Mouse (Mus musculus) cerebral cortex, adult 2 months (tissue): ENCODE results near the gene Vps54.

Experiments
- WGBS: fragments of 180-500 bp; shearing (Covaris S2); methylation state at CpG from one replicate; pipeline ENCODE4 v1.1.7; 2018; 5-methylcytosine and 5-hydroxymethylcytosine counted together

The Vps54 gene

DNA sequence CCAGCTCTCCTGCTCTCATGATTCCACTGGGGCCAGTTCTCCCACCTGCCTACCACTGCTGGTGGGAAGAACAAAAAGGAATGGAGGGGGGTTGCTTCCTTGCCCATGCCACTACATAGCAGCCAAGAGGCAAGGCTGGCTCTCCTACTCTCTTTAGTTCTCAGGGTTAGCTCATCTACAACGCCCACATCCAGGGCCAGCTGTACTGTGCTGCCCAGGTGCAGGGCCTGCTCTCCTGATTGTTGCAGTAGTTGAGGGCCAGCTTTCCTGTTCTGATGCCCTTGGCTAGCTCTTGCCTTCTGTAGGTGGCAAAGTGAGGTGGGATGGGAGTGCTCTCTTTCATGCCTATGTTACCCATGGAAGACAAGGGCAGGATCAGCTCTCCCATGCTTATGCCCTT, 8.9 kb downstream of the Vps54 start:
- WGBS = 93% methylated on average over 1 of the region's 1 CpGs

DNA sequence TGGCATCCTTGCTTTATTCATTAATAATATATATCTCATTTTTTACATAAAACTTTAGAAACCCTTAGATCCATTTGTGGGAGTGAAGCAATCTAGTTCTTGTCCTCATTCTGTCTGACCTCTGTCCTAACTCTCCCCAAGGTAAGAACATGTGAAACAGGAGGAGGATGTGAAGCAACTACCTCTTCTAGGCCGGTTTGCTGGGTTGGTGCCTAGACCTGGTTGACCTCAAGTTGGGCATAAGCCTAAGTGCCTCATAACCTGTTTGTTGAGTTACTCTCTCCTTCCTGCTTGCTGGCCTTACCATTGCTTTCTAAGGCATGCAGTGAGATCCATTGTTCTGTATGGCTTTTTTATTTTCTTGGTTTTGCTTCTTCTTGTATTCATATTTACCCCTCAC, 11.3 kb downstream of the Vps54 start:
- WGBS = 76% methylated on average over 1 of the region's 1 CpGs

DNA sequence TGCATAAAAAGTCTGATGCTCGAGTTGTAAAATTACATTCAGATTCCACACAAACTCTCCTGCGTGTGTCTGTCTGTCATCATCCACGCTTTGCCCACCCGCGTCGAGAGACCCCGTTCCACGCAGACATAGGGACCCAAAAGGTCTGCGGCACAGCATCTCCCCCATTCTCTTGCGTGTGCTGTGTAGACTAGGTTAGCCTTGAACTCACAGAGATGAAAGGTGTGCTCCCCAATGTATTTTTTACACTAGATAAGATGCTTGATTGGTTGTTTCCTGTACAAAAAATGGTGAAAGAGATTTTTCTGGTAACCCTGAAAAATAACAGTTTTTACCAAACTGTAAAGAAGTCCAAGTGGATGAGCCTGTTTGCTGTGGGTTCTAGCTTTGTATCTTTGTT, 19.5 kb downstream of the Vps54 start:
- 98% methylated on average over 10 of the region's 10 CpGs for WGBS

DNA sequence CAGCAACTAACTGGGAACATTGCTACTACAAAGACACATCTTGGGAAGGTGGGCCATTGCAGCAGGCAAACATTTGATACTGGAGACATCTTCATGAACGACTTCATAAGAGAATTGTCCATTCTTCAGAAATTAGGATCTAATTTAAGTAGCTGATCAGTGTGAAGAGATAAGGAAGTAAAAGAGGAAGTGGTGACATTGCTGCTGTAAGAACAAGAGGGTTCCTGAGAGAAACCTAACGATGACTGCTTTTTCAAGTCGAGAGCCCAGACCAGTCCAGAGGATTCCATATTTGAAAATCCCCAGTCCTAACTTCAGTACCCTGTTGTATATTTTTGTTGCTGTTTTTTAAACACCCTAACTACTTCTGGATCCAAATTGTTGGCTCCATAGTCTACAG, 26.3 kb downstream of the Vps54 start:
- WGBS = 90% methylated on average over 3 of the region's 3 CpGs

DNA sequence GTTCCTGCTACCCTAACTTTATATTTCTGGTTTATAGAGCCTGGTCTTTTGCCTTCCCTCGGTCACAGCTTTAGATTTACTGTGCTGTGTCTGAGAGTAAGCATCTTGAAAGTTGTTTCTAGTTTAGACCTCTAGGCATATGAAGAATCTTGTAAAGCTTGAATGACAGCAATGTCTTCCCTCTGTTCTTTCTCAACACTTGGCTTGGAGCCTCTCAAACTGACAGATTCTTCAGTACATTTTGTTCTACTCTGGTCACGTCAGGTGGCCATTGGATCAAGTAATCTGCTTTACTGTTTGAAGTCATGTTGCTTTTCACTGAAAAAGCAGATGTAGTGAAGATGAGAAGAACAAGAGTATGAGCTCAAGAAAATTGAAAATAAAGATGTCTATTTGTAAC, 37.1 kb downstream of the Vps54 start:
- WGBS = 83% methylated on average over 2 of the region's 2 CpGs

DNA sequence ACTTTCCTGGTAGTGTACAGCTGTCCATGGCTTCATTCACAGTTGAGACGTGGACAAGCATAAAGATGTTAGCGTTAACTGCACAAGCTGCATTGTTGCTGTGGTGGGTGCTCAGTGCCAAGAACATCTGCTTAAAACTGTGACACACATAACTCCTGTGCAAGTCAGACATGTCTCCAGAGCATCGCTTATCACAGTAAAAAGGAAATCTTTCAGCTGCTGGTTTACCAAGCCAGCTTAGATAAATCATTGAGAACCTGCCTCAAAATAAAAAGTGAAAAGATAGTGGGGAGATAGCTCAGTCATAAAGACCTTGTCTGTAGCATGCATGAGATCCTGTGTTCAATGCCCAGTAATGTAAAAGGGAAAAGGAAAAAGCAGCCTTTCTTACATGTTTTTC, 47.3 kb downstream of the Vps54 start:
- 64% methylated on average over 3 of the region's 3 CpGs for WGBS

DNA sequence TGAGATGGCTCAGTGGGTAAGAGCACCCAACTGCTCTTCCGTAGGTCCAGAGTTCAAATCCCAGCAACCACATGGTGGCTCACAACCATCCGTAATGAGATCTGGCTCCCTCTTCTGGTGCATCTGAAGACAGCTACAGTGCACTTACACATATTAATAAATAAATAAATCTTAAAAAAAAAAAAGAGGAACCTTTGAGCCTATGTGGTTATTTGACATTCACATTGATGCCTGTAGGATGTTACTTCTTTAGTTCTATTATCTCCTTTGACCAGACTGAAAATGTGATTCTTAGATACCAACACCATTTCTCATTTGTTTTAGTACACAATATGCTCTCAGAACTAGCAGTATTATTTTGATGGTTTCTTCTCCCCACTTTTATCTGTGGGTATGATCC, 49.1 kb downstream of the Vps54 start:
- 99% methylated on average over 2 of the region's 2 CpGs for WGBS

DNA sequence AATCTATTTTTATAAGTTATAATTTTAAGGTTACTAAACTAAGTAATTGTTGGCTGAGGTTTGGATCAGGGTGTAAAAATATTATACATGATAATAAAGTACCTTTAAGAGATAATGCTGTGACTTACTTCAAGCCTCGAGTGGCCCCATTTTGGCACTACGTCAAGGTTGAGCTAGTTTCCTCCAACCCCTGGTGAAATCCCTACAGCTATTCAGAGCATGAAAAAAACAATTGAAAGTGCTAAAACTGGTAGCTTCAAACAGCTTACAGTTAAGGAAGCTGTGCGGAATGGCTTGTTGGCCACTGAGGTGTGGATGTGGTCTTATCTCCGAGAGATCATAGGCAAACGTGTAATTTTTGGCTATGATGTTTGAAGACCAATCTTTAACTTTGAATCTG, 56.4 kb downstream of the Vps54 start:
- WGBS = 86% methylated on average over 5 of the region's 5 CpGs

DNA sequence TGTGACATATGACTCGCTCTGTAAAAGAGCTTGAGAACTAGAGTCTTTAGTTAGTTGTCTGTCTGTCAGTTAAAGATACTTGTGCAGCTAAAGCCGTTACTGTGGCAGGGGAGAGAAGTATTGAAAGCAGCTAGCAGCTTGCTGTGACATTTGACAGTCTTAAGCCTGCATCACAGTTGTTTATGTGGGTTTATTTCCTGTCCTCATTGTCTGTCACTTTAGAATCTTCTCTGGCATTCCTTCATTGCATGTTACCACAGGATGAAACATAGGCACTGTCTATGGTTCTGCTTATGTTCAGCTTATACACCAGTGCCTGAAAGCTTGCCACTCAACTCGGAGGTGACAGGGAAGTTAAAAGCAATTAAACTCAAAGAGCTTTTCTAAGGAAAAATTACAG, 64.5 kb downstream of the Vps54 start:
- WGBS = 70% methylated on average over 3 of the region's 3 CpGs

DNA sequence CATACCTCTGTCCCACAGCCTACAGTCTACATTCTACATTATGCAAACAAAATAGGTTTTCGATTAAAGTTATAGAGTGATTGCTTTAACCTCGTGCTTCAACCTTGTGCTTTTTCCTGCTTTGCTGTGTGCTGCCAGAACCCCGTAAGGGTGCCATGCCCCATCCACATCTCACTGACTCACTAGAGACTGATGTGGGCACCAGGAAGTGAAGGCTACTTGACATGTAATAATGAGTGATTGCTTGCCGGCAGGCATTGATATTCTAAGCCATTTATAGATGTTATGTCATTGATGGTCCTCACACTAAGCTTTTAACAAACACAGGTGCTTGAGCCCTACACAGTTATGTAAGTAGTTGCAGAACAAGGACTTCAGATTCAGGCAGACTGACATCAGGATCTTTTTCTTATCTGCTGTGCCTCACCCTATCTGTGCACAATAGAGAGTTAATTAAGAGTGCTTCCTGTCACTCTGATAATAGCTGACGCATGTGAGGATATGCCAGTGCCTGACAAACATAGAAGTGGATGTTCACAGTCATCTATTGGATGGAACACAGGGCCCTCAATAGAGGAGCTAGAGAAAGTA, 68.1 kb downstream of the Vps54 start:
- WGBS = 82% methylated on average over 5 of the region's 5 CpGs

DNA sequence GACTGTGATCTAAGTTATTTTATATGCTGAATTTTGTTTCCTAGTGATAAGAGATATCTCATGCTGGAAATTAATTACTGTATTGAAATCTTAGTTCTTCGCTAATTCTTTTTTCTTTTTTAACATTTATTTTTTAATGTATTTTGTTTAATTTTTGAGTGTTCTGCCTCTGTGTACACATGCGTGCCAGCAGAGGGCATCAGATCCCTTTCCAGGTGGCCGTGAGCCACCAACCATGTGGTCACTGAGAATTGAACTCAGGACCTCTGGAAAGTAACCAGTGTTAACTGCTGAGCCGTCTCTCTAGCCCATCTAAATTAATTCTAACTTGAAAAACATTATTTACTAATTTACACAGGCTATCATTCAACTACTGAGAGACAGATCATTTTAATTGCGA, 69.0 kb downstream of the Vps54 start:
- WGBS = 83% methylated on average over 5 of the region's 5 CpGs

DNA sequence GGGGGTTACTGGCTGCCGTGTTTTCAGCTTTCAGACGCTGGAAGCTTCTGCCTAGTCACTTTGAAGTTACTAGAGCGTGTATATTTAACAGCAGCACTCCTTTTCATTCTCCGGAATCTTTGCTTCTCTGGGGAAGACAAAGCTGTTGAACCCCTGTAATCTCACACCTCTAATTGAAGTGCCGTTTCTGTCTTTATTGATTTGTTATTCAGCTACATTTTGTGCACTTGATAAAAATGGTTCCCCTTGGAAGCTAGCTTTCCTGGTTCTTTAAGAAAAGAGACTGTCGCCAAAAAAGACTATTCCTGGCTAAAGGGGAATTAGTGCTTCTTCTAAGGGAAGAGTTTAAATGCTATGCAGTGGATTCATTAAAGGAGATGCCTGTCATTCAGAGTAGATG, 70.4 kb downstream of the Vps54 start:
- WGBS = 39% methylated on average over 6 of the region's 6 CpGs

DNA sequence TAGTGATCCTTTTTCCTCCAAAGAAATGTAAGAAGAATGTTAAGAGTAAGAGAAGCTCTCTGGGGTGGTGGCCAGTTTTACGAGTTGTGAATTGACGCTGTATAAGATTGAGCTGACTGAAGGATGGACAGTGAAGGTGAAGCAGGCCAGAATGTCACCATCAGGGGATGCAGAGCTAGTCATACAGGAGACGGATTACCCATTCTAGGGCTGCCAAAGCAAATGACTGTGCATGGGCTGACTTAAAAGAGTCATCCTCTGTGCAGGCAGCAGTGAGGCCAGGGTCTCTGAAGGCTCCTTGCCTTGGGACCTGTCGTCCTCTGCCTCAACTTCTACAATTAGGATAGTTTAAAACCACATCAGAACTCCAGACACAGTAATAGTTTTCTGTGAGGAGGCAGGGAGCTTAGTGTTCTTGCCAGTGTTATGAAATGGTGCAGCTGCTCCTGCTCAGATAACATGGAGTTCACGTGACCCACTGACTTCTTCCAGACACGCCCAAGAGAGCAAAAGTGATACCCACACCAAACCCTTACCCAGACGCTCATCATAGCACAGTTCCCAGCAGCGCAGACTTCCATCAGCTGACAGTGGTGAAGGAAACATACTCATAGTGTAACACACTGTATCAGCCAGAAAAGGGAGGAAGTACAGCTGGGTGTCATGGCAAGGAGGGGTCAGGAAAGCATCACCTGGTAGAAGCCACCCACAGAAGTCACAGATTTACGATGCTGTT, 75.0 kb downstream of the Vps54 start:
- 85% methylated on average over 9 of the region's 9 CpGs for WGBS

DNA sequence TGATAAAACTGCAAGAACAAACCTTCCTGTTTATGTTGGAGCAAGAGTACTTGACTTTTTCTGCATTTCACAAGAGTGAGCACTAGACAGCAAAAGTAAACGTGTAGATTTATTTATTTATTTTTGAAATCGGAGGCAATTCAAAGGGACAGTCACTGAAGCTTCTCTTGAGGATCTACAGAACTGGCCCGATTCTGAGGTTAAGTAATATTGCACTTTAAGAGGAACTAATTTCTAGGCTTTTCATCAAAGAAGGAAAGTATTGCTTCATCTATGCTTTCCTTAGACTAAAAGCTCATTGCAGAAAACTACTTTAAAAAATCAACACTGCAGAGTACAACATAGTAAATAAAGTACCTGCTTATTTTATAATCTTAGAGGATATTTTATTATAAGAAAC, 82.5 kb downstream of the Vps54 start:
- 76% methylated on average over 3 of the region's 3 CpGs for WGBS

DNA sequence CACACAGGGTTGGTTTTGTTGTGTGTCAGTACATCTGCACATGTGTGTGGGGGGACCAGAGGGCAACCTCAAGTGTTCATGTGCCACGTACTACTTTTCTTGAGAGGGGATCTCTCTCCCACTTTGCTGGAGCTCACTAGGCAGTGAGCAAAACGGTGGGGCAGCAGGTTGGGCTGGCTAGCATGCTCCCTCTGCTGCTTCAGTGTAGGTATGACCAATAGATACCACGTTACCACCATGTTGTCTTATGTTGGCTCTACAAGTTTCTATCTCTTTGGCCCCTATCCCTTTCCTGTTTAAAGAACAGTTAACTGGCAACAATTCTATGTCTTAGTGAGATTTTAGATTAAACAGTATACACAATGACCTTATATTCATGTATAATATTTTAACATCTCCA, 83.3 kb downstream of the Vps54 start:
- 90% methylated on average over 3 of the region's 3 CpGs for WGBS

DNA sequence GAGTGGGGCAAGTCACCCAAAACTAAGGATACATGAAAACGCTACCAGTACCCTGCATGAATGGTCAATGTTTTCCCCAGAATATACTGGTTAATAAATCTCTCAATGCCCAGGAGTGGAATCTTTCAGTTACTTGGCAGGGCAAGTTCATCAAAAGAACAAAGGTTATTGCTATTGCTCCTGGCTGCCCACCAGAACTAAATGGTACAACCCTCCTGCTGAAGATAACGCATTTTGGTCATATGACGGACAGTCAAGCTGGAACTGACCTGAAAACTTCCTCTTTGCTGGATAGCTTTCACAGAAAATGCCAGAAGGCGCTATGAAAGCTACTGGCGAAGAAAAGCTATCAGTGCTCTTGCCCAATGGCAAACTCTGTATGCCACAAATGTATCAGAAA, 86.7 kb downstream of the Vps54 start:
- 93% methylated on average over 5 of the region's 5 CpGs for WGBS

DNA sequence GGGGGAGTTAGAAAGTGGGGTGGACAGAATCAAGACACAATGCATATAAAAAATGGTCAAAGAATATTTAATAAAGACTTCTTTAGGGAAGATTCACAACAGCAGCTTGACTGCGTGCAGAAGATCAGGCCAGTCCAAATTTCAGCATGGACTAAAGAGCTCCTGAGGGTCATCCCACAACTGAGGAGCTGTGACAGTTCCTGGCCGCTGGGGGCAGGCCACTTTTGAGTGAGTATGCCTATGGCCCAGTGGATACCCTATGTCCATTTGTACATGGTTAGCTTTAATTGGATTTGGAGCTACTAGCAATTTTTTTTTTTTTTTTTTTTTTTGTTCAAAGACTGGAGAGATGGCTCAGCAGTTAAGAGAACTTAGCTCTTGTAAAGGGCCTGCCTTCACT, 87.7 kb downstream of the Vps54 start:
- WGBS = 69% methylated on average over 2 of the region's 2 CpGs

DNA sequence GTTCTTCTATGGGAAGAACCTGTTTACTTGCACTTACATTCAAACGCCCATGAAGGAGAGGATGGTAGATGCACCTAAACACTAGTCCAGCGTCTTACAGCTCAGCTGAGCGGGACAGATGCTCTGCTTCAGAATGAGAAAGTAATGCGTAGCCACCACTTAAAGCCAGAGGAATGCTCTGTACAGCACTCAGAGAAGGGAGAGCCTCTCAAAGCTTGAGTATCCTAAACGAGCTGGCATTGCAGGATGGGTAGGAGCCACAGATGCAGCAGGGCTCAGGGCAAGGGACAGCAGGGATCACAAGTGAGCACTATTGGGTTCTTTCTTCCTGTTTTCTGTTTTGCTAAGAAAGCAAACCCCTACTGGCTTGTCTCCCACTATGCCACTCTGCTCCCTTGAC, 88.4 kb downstream of the Vps54 start:
- WGBS = 67% methylated on average over 5 of the region's 5 CpGs

DNA sequence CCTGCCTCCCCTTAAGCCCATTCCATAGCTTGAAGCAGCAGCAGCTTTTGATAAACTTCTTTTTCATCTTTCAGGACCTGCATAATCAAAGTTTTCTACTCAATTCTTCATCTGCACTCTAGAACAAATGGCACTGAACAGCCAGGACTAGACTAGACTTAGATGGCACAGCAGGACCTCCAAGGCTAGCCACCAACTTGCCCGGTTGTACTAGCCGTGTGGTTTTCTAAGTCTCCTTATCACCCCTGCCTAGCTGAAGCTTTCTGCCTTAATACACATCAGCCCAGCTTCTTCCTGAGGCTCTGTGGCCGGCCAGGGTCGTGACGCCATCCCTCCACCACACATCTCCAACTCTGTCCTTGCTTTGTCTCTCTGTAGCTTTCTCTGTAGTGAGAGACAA, 89.1 kb downstream of the Vps54 start:
- 89% methylated on average over 5 of the region's 5 CpGs for WGBS

DNA sequence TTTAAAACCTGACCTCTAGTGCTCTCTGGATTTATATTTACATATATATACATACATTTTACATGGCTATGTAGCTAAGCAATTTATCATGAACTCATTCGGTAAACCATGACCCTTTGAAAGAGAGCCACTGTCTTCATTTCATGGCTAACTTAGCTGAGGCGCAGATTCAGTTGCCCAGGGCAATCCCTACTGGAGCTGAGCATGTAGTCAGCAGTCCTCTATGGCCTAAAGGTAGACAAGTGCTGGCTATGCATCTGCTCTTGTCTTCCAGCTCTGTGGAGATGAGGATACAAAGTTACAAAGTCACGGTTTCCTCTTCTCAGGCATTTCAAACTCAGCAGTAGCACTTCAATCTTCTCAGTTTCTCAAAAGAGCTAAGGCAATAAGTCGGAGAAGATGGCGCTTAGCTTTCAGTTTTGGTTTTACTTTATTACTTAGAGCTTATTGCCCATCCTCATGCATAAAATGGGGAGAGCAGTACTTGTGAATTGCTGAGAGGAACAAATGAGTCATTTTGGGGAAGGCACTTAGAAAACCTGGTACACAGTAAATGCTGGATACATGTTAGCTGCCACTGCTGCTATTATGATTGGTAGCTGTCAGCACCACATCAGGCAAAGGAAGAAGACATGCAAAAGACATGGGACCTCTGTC, 93.7 kb downstream of the Vps54 start:
- 93% methylated on average over 5 of the region's 5 CpGs for WGBS

DNA sequence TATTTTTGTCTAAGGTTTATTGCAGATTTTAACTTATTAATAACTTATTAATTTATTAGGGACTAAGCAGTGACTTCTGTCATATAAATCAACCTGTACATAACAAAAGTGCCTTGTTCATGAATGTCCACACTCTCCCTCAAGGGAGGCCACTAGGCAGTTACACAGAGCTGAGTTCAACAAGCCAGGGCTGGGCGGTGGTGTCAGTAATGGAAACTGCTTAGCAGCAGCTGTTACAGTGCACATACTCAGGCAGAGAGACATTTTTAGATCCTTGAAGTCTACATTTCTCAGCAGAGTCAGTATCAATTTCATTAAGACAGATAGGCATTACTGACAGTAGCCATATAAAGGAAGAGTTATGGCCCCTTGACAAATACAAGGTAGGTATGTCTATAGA, 98.8 kb downstream of the Vps54 start:
- WGBS = 65% methylated on average over 1 of the region's 1 CpGs

DNA sequence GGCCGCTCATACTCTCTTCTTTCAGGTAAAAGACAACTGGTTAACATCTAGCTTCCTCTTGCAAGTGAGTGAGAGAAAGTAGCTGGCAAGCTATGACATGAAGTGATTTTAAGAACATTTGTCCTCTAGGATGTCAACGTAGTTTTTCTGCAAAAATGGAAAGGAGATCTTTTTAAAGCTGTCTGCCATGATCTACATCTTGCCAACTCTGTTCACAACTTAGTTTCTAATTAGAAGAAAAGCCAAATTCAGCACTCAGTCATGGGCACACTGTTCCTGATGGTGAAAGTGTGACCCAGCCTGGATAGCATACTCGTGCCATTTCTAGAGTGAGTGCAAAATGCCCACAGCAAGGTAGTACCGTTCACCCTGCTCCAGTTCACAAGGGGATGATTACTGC, 100.0 kb downstream of the Vps54 start:
- WGBS = 47% methylated on average over 4 of the region's 4 CpGs

DNA sequence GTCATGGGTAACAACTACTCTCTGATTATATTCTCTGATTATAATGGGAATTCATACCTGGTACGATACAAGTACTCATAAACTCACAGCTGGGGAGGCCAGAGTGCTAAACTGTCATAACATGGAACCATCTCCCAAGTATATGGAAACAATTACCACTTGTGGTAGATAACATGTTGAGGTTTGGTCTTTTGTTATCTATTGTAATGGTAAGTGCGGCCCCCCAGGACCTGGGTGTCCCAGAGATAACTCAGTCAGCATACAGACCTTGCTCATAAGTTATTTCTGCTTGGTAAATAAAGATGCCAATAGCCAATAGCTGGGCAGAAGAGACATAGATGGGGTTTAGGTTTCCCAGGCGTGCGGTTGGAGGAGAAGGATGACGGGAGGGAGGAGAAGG, 104.4 kb downstream of the Vps54 start:
- WGBS = 97% methylated on average over 5 of the region's 5 CpGs
